Mouse (Mus musculus): Measurements from ENCODE around the gene Rnf40. TPM values are rescaled to one million over a fixed set of nuclear protein-coding genes. Genes with fewer than 3 reads are reported as not detected.
A peak's percentile ranks its signal among the peaks of the same experiment; 100 is the strongest.

The Rnf40 gene
- polyA plus RNA-seq, 1 experiment from 2014 or later = 51.5 TPM

DNA sequence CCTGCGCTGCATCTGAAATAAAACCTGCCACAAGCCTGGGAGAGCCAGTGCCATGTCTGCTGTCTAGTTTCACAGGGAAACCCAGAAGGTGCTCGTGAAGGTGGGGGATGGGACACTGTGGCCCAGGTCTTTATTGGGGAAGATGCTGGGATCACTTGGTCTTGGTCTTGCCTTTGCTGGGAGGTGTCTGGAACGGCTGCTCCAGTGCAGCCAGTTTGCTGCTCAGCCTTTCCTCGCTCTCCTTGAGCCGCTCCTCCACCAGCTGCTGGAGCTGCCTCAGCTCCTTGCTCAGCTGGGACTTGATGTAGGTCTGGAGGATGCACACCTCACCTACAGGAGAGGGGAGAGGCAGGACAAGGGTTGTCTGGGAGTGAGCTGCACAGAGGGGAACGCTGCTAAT lies 5.3 kb upstream of the Rnf40 start:
- ATAC-seq (ENCODE audit: insufficient number of reproducible peaks, low FRiP score, low TSS enrichment, low read depth) = no peak
- H3K27ac ChIP-seq (replicated peaks) = no peak overlapping the region
- no peak overlapping the region for H3K4me2 ChIP-seq (replicated peaks)
- WGBS = 94% methylated on average over 6 of the region's 6 CpGs
- peaks cover 10% of the 10 kb centered on the region for H3K4me1 ChIP-seq
- peaks cover 59% of the 10 kb centered on the region for H3K36me3 ChIP-seq
- H3K4me3 ChIP-seq (replicated peaks) = no peak overlapping the region
- no peaks in the 10 kb centered on the region for H3K27me3 ChIP-seq
- H3K9me3 ChIP-seq (replicated peaks) = no peaks in the 10 kb centered on the region
- no peak overlapping the region for H3K9ac ChIP-seq

DNA sequence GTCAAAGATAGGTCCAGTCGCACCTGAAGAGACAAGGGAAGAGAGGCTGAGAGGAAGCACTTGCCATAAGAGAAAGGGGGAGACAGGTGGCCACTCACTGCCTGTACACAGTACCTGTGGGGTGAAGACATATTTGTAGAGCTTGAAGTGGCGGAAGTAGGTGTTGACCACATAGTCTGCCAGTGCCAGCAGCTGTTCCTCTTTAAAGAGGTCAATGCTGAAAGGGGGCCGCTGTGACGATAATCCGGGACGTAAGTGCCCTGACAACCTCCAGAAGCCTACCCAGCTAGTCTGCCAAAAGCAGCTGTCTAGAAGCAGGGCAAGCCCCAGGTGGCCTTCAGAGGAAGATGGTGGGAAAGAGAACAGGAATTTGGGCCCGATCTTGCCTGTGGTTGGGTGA lies 3.5 kb upstream of the Rnf40 start:
- 84% methylated on average over 7 of the region's 7 CpGs for WGBS
- Histone ChIP-seq H3K4me2 (replicated peaks) (no peak overlapping the region), H3K27ac (replicated peaks) (no peak overlapping the region), H3K36me3 (peaks cover 47% of the 10 kb centered on the region), H3K27me3 (no peaks in the 10 kb centered on the region), H3K4me3 (replicated peaks) (no peak overlapping the region), H3K4me1 (peaks cover 19% of the 10 kb centered on the region), H3K9ac (no peak overlapping the region), H3K9me3 (replicated peaks) (no peaks in the 10 kb centered on the region)
- no peak for ATAC-seq (ENCODE audit: insufficient number of reproducible peaks, low FRiP score, low TSS enrichment, low read depth)

DNA sequence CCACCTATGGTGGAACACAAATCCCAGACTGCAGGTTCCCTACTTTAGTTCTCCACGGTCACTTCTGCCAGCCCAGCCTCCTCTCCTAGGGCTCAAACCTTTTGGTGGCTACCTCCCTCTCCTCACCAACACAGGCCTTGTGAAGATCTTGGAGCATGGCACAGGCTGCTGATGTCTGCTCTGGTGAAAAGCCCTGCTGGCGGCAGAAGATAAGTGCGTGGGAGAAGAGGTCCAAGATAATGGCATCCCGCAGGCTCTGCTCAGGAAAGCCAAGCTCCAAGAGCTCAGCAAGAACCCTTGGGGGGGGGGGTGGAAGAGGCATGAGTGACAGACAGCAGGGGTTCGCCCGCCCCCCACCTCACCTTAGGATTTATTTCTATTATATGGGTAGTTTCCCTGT lies 2.4 kb upstream of the Rnf40 start:
- 93% methylated on average over 6 of the region's 6 CpGs for WGBS

DNA sequence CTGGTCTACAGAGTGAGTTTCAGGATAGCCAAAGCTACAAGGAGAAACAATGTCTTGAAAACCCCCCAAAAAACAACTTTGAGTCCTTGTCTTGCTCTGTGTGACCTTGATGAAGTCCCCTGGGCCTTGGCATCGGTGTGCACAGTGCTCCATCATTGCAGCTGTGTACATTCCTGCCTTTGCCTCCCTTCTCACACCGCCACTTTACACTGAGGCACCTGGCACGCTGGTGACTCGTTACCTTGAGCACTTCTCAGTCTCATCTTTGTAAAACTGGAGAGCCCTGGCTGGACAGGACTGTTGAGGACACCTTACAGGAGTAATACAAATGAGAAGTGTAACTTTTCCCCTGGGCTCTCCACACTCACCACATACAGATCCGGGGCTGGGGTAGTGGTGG lies 1.4 kb upstream of the Rnf40 start:
- H3K27ac ChIP-seq (replicated peaks) = no peak overlapping the region
- ATAC-seq (ENCODE audit: insufficient number of reproducible peaks, low FRiP score, low TSS enrichment, low read depth) = no peak
- H3K9ac ChIP-seq = no peak overlapping the region

More for the DNA sequence above, 2.4 kb upstream of the Rnf40 start:
- no peak overlapping the region for H3K27ac ChIP-seq (replicated peaks)
- no peak for ATAC-seq (ENCODE audit: insufficient number of reproducible peaks, low FRiP score, low TSS enrichment, low read depth)
- H3K36me3 ChIP-seq = peaks cover 47% of the 10 kb centered on the region
- H3K27me3 ChIP-seq = no peaks in the 10 kb centered on the region
- H3K4me3 ChIP-seq (replicated peaks) = no peak overlapping the region
- peaks cover 19% of the 10 kb centered on the region for H3K4me1 ChIP-seq
- H3K9ac ChIP-seq = no peak overlapping the region
- H3K4me2 ChIP-seq (replicated peaks) = no peak overlapping the region
- no peaks in the 10 kb centered on the region for H3K9me3 ChIP-seq (replicated peaks)

DNA sequence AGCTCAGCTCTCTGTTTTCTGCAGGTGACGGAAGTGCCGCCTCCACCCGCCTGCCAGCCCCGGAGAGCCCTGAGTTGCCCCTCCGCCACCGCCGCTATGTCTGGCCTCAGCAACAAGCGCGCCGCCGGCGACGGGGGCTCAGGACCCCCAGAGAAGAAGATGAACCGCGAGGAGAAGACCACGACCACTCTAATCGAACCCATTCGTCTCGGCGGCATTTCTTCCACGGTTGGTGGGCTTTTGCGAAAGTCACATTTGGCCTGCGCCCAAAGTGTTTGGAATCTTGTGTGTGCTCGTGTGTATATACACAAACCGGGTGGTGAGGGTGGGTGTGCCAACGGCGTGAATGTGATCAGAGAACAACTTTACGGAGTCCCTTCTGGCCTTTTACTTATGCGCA lies 334 bp downstream of the Rnf40 start:
- H3K4me1 ChIP-seq = peaks cover 19% of the 10 kb centered on the region
- H3K27ac ChIP-seq (replicated peaks) = peak overlapping the region; percentile 87; the same call in 1 of the 2 replicates
- peaks cover 48% of the 10 kb centered on the region for H3K36me3 ChIP-seq
- H3K4me3 ChIP-seq (replicated peaks) = peak overlapping the region; percentile 95
- no peaks in the 10 kb centered on the region for H3K27me3 ChIP-seq
- peak; percentile 0; the same call in 1 of the 2 replicates for ATAC-seq (ENCODE audit: insufficient number of reproducible peaks, low FRiP score, low TSS enrichment, low read depth)
- WGBS = 4% methylated on average over 29 of the region's 29 CpGs
- no peaks in the 10 kb centered on the region for H3K9me3 ChIP-seq (replicated peaks)
- peak overlapping the region; percentile 90 for H3K9ac ChIP-seq
- H3K4me2 ChIP-seq (replicated peaks) = peak overlapping the region; percentile 94

More for the DNA sequence above, 1.4 kb upstream of the Rnf40 start:
- Histone ChIP-seq H3K9me3 (replicated peaks) (no peaks in the 10 kb centered on the region), H3K4me1 (peaks cover 19% of the 10 kb centered on the region), H3K27me3 (no peaks in the 10 kb centered on the region), H3K36me3 (peaks cover 48% of the 10 kb centered on the region), H3K4me2 (replicated peaks) (peak overlapping the region; percentile 94), H3K4me3 (replicated peaks) (peak overlapping the region; percentile 95)
- 63% methylated on average over 5 of the region's 5 CpGs for WGBS

DNA sequence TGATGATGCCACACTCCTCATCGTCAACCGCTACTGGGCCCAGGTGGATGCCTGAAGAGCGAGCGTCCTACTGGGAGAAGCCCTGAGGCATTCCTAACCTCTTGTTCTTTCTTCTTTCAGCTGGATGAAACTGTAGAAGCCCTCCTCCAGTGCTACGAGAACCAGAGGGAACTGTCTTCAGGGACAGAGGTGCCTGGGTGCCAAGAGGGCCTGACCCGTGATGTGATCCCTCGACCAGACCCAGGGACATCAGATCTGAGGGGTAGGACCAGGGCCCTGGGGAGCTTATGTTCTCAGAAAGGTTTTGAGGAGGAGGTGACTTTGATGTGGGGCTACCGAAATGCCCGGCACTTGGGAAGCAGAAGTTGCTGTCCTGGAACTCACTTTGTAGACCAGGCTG lies 1.1 kb downstream of the Rnf40 start:
- Histone ChIP-seq H3K27me3 (no peaks in the 10 kb centered on the region), H3K4me3 (replicated peaks) (peak overlapping the region; percentile 95), H3K9ac (0 out of 2 replicates have a peak overlapping the region, but pooled peaks have one; percentile 90), H3K9me3 (replicated peaks) (no peaks in the 10 kb centered on the region), H3K4me1 (peaks cover 19% of the 10 kb centered on the region), H3K4me2 (replicated peaks) (peak overlapping the region; percentile 94), H3K27ac (replicated peaks) (no peak overlapping the region), H3K36me3 (peaks cover 50% of the 10 kb centered on the region)
- WGBS = 84% methylated on average over 9 of the region's 9 CpGs
- ATAC-seq (ENCODE audit: insufficient number of reproducible peaks, low FRiP score, low TSS enrichment, low read depth) = no peak

DNA sequence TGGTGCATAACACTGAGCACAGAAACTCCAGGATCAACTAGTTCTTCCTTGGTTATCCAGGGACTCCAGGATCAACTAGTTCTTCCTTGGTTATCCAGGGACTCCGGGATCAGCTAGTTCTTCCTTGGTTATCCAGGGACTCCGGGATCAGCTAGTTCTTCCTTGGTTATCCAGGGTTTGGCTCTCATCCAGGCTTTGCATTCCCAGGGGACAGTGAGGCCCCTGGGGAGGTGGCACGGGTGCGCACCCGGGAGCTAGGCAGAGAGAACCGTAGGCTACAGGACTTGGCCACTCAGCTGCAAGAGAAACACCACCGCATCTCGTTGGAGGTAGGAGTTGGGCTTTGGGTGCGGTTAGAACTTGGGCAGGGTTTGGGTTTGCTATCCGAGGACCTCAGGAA lies 2.5 kb downstream of the Rnf40 start:
- H3K36me3 ChIP-seq = peaks cover 64% of the 10 kb centered on the region
- no peak for ATAC-seq (ENCODE audit: insufficient number of reproducible peaks, low FRiP score, low TSS enrichment, low read depth)

DNA sequence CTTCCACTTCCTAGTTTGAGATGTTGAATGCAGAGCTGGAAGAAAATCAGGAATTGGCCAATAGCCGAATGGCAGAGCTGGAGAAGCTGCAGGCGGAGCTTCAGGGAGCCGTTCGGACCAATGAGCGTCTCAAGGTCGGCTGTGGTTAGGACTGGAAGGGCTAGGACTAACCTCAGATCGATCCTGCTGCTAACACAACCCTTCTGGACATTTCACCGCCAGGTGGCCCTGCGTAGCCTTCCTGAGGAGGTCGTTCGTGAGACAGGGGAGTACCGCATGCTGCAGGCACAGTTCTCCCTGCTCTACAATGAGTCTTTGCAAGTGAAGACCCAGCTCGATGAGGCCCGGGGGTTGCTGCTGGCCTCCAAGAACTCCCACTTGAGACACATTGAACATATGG lies 4.0 kb downstream of the Rnf40 start:
- ATAC-seq (ENCODE audit: insufficient number of reproducible peaks, low FRiP score, low TSS enrichment, low read depth) = no peak
- no peak overlapping the region for H3K27ac ChIP-seq (replicated peaks)
- H3K4me3 ChIP-seq (replicated peaks) = no peak overlapping the region
- H3K9ac ChIP-seq = no peak overlapping the region
- H3K9me3 ChIP-seq (replicated peaks) = no peaks in the 10 kb centered on the region
- peaks cover 12% of the 10 kb centered on the region for H3K4me1 ChIP-seq
- peaks cover 79% of the 10 kb centered on the region for H3K36me3 ChIP-seq
- WGBS = 87% methylated on average over 14 of the region's 14 CpGs
- H3K4me2 ChIP-seq (replicated peaks) = no peak overlapping the region
- H3K27me3 ChIP-seq = no peaks in the 10 kb centered on the region

More for the DNA sequence above, 2.5 kb downstream of the Rnf40 start:
- Histone ChIP-seq H3K9ac (no peak overlapping the region), H3K4me3 (replicated peaks) (no peak overlapping the region), H3K4me2 (replicated peaks) (no peak overlapping the region), H3K9me3 (replicated peaks) (no peaks in the 10 kb centered on the region), H3K27me3 (no peaks in the 10 kb centered on the region), H3K4me1 (peaks cover 19% of the 10 kb centered on the region), H3K27ac (replicated peaks) (no peak overlapping the region)
- 92% methylated on average over 10 of the region's 10 CpGs for WGBS

DNA sequence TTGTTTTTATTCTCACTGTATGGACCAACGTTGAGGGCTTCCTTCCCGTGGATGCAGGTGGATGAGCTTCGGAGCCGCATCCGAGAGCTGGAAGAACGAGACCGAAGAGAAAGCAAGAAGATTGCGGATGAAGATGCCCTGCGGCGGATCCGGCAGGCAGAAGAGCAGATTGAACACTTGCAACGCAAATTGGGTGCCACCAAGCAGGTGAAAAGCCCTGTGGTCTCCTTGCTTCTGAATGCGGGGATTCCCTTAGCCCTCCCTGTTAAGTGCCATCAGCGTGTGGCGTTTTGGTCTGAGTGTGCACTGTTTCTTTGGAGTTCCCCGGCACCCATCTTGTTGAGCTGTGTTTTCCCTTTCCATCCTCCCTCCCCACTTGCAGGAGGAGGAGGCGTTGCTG lies 8.2 kb downstream of the Rnf40 start:
- no peak for ATAC-seq (ENCODE audit: insufficient number of reproducible peaks, low FRiP score, low TSS enrichment, low read depth)

DNA sequence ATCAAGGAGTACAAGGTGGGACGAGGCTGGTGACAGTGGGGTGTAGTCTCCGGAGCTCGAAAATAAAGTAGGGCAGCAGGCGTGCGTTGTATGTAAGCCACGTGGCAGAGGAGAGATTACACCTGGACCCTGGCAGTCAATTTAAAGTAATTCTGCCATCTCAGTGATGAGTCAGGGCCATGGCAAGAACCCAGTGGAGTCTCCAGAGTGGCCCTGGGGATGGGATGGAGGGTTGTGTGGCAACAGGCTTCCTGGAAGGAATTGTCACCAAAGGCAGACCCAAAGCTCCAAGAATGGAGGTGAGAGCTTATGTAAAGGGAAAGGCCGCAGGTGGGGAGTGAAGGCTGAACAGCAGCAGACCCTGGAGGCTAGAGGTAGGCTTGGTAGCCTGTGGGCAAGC lies 12.0 kb downstream of the Rnf40 start:
- H3K9ac ChIP-seq = no peak overlapping the region
- H3K4me1 ChIP-seq = no peaks in the 10 kb centered on the region
- no peak for ATAC-seq (ENCODE audit: insufficient number of reproducible peaks, low FRiP score, low TSS enrichment, low read depth)
- H3K36me3 ChIP-seq = peaks cover 94% of the 10 kb centered on the region
- H3K4me2 ChIP-seq (replicated peaks) = no peak overlapping the region
- H3K9me3 ChIP-seq (replicated peaks) = no peaks in the 10 kb centered on the region
- H3K27me3 ChIP-seq = no peaks in the 10 kb centered on the region
- WGBS = 95% methylated on average over 7 of the region's 7 CpGs
- no peak overlapping the region for H3K27ac ChIP-seq (replicated peaks)
- no peak overlapping the region for H3K4me3 ChIP-seq (replicated peaks)

More for the DNA sequence above, 8.2 kb downstream of the Rnf40 start:
- Histone ChIP-seq H3K27ac (replicated peaks) (no peak overlapping the region), H3K36me3 (peaks cover 100% of the 10 kb centered on the region), H3K9ac (no peak overlapping the region), H3K4me1 (no peaks in the 10 kb centered on the region), H3K4me3 (replicated peaks) (no peak overlapping the region), H3K4me2 (replicated peaks) (no peak overlapping the region), H3K27me3 (no peaks in the 10 kb centered on the region), H3K9me3 (replicated peaks) (no peaks in the 10 kb centered on the region)
- 95% methylated on average over 17 of the region's 17 CpGs for WGBS

DNA sequence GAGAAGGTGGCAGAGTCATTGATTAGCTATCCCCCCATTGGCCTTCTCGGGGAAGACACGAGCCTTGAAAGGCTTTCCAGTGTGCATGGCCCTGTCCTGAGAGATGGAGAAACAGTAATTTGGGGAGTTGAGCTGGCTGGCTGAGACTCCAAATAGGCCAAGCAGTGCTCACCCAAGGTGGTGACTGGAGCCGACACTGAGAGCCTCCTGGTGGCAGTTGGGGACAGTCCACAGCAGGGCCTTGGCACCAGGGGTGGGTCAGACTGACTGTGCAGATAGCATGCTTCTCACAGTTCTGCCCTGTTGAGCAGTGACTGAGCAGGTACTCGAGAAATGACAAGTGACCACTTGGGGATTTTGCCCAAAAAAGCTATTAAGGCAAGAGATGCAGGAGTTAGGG lies 13.2 kb downstream of the Rnf40 start:
- 85% methylated on average over 4 of the region's 4 CpGs for WGBS

DNA sequence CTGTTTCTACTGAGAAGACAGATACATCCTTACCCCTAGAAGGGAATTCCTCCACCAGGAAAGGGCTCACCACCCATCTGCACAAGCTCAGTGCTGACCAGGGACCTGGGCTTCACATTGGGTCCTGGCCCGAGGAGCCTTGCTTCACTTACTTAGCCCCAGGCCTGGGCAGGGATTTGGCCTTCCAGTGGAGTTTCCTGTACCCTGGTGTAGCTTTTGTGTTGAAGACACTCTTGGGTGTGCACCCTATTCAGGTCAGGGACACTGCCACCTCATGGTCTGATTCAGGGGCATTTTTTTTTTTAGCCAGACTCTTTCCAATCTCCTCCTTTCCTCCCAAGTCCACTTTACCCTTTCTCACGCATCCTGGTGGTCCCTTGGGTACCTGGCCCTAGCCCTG lies 14.3 kb downstream of the Rnf40 start:
- no peaks in the 10 kb centered on the region for H3K4me1 ChIP-seq
- H3K27ac ChIP-seq (replicated peaks) = no peak overlapping the region
- no peaks in the 10 kb centered on the region for H3K9me3 ChIP-seq (replicated peaks)
- 76% methylated on average over 2 of the region's 2 CpGs for WGBS
- H3K36me3 ChIP-seq = peaks cover 76% of the 10 kb centered on the region
- no peak overlapping the region for H3K9ac ChIP-seq
- H3K4me3 ChIP-seq (replicated peaks) = no peak overlapping the region
- no peak for ATAC-seq (ENCODE audit: insufficient number of reproducible peaks, low FRiP score, low TSS enrichment, low read depth)
- H3K4me2 ChIP-seq (replicated peaks) = no peak overlapping the region
- H3K27me3 ChIP-seq = no peaks in the 10 kb centered on the region

More for the DNA sequence above, 13.2 kb downstream of the Rnf40 start:
- no peaks in the 10 kb centered on the region for H3K4me1 ChIP-seq
- H3K9me3 ChIP-seq (replicated peaks) = no peaks in the 10 kb centered on the region
- ATAC-seq (ENCODE audit: insufficient number of reproducible peaks, low FRiP score, low TSS enrichment, low read depth) = no peak
- no peak overlapping the region for H3K27ac ChIP-seq (replicated peaks)
- H3K4me2 ChIP-seq (replicated peaks) = no peak overlapping the region
- no peaks in the 10 kb centered on the region for H3K27me3 ChIP-seq
- H3K9ac ChIP-seq = no peak overlapping the region
- peaks cover 83% of the 10 kb centered on the region for H3K36me3 ChIP-seq
- no peak overlapping the region for H3K4me3 ChIP-seq (replicated peaks)
